Mouse (Mus musculus): ENCODE results near the gene 4921504E06Rik.

4921504E06Rik gene

DNA sequence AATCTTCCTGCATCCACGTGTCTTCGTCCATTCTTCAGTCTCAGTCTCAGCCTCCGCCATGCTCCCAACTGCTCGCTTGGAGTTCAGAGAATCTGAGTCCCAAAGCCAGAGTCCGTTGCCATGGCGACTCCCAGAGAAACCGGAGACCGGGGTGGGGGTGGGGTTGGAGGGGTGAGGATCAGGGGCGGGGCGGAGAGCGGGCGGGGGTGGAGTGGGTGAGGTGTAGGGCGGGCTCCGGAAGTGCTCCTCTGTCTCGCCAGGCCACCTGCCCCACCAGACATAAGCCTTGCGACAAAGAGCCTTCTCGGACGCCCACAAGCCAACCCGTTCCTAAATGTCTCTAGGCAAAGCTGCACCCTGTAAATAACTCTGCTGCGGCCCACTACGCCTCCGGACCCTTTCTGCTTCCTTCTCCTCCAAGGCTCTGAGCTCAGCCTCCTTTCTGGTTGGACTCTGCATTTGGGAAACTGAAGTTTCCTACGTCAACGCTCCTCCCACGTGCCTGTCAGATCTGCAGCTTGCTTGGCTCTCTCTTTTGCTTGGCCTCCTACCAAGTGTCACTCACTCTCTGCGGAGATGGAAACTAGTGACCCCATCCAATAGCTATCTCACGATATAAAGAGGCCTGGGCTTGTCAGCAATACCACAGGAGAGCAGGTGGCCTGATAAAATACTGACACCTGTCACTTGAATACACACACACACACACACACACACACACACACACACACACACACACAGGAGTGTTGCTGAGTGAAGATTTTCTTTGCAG is at the start of gene 4921504E06Rik:
TSS of gene 4921504E06Rik (minus strand) at position 94 of the 772 bp plus-strand sequence.
- DNase-seq (ENCODE audit: low read depth, low spot score), result peak; percentile 96

DNA sequence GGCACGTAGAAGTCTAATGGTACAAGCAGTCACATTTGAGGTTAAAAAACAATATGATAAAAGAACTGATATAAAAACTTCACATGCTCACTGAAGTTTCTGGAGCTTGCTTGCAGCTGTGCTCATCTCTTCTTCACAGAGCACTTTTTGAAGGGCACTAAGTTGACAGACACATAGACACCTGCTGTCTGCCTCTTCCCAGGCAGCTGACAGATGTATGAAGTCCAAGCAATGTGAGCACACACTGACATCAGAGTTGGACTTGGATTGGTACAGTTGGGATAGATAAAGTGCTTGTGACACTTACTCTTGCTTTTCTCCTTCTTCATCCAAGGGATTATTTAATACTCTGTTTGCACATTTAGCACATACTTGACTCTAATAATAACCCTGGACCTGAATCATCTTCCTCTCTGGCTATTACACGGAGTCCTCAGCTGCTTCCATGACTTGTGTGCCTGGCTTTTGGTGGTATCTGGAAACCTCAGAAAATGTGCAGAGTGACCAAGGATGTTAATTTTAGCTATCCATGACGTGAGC is 47.7 kb upstream of the 4921504E06Rik start:
- DNase-seq (ENCODE audit: low read depth, low spot score), result no peak

DNA sequence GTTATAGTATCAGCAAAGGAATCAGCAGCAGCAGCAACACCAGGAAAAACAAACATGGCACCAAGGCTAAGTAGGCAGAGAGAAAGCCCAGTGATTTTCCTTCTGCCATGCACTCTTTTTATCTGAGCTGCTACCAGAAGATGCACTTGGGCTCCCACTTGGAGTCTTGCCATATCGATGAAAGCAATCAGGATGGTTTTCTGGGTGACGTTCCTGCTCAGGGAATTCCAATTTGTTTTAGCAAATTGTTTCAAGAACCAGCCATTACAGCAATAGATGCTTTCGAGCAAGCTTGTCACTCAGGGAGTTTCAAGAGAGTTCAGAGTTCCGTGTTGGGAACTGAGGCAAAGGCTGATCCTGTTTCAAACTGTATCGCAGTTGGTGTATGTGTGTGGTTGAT is 47.1 kb upstream of the 4921504E06Rik start:
- DNase-seq (ENCODE audit: low read depth, low spot score), result no peak

DNA sequence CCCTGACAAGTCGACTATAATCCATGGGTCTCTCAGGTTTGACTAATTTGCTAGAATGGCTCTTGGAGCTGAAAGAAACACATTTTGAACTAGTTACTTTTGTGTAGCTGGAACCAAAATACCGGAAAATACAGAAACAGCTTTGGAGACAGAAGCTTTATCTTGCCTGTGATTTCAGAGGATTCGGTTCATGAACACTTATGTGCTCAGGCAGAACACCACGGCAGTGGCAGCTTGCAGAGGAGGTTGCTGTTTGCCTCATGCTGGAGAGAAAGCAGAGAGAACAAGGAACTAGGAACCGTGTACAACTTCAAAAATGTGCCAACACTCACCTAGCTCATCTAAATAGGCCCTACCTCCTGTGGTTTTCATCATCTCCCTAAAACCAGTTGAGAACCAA is 46.1 kb upstream of the 4921504E06Rik start:
- peak; percentile 65 for DNase-seq (ENCODE audit: low read depth, low spot score)

DNA sequence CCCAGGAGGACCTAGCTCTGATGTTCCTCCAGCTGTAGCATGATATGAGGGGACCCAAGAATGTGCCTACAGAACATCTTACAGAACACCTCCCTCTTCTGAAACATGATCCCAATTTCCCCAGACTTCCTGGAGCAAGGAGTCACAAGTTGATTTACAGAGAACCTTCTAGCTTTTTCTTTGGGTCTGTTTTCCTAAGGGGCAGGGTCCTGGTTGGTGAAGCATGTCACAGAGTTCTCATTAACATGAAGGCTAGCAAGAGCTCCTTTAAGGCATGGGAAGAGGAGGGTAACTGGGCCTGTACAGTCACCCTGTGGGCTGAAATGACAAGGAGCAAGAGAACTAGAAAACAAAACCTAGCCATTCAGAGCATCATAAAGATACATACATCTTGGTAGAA is 43.3 kb upstream of the 4921504E06Rik start:
- no peak for DNase-seq (ENCODE audit: low read depth, low spot score)

DNA sequence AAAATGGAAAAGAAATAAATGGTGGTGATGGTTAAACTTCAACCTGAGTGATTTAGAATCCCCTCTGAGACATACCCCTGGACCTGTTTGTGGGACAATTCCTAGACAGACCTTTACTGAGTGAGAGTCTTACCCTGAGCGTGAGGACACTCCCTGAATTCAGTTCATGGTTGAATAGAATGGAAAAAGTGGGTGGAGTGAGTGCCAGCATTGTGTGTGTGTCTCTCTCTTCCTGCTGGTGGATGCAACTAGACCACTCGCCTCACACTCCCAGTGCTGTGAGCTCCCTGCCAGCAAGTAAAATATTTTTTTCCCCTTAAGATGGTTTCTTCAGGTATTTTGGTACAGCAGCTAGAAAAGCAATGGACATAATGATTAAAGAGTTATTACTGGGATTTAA is 42.7 kb upstream of the 4921504E06Rik start:
- no peak for DNase-seq (ENCODE audit: low read depth, low spot score)

DNA sequence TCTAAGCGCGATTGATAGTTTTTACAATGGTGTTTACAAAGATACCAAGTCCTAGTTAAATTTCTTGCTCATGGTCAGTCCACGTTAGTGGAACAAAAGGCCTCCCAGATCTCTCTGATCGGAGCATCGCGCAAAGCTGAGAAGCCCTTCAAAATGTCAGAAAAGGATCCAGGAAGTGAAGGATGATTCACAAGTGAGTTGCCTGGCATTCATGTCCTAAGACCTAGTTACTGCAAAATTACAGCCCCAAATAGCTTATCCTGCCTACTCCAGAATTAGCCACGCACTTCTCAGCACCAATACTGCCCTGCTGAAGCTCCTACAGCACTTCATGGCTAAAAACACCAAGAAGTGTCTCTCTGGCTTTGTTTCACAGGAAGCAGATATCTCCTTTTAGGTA is 41.1 kb upstream of the 4921504E06Rik start:
- DNase-seq (ENCODE audit: low read depth, low spot score), result peak; percentile 50

DNA sequence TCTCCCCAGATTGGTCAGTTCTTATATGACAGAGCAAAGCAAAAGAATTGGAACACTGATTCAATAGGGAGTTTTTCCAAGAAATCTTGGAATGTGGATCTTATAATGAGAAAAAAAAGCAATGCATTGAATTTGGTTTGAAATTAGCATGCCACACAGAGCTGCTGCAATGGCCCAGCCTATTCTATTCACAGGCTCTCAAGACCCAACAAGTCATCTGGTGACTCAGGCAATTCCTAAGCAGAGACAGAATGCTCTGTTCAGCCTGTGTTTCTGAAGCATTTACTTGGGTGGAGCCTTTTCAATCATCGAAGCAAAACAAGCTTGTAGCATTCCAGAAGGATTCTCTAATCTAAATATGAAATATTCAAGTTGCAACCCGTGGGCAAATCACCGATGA is 26.1 kb upstream of the 4921504E06Rik start:
- DNase-seq (ENCODE audit: low read depth, low spot score), result peak; percentile 58

DNA sequence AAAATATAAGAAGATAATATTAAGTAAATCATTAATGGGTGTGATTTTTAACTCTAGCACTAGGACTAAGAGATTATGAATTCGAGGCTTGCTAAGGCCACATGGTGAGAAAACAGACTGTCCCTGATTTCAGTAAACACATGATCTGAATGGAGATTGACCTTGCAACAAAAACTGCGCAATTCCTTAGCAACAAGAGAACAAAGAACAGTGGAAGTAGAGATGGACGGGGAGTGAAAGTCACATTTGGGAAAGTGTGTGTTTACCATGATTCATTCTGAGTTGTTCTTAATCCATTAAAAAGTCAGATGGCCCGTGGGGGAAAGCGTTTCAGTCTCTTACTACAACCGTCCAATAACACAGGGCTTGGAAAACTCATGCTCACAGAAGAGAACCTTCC is 25.5 kb upstream of the 4921504E06Rik start:
- DNase-seq (ENCODE audit: low read depth, low spot score), result no peak

DNA sequence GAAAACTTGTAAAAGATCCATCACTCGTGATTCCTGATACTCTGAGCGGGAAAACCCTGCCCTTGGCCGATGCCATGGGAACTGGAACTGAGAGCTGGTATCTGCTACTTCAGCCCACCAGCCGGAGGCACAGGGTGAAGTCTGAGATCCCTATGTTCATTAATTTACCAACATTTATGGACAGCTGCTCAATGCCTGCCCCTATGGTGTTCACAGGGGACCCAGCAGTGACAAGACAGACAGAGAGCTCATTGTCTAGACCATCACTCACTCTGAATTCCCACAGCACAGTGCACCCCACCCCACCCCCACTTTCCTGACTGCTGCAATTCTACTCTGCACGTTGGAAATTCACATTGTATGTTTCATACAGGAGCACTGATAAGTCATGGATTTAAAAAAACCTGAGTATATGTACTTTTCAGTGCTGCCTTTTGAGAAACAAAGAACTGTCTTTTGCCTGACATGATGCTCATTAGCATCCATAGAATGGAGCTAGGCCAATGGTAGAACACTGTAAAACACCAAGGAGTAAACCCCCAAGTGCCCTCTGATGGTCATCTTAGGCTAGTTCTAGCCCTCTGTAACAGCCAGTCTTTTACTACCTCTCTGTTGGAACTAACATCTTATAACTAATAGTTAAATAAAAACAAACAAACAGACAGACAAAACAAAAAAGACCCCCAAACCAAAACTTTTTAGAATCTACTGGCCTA is 8.6 kb upstream of the 4921504E06Rik start:
- no peak for DNase-seq (ENCODE audit: low read depth, low spot score)

DNA sequence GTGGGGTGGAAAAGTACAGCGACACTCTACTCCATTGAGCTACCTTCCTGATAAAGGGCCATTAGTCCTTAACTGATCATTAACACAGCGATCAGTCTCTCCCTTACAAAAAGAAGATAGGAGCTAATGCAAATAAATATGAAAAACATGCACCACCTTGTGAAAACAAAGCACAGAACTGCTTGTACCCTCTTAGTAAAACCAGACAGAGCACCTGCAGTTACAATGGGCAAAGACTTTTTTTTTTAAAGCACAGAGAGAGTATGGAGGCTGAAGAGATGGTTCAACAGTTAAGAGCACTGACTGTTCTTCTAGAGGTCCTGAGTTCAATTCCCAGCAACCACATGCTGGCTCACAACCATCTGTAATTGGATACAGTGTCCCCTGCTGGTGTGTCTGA is 6.9 kb upstream of the 4921504E06Rik start:
- DNase-seq (ENCODE audit: low read depth, low spot score), result no peak

DNA sequence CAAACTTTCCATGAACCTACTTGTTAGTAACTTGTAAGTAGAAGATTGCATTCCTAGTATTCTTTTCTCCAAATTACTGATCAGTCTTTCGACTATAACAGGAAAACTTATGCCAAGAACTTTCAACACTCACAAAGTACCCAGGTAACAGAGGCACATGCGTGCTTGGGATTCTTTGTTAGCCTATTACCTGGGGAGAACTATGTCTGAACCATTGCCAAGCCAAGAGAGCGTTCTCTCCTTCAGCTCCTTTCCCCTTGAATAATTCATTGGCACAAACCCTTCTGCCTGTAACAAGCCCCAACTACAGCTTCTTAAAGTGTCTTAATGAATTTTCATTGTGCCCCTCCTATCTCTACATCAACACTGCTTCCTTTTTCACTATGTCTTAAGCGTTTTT is 6.4 kb upstream of the 4921504E06Rik start:
- DNase-seq (ENCODE audit: low read depth, low spot score), result no peak

DNA sequence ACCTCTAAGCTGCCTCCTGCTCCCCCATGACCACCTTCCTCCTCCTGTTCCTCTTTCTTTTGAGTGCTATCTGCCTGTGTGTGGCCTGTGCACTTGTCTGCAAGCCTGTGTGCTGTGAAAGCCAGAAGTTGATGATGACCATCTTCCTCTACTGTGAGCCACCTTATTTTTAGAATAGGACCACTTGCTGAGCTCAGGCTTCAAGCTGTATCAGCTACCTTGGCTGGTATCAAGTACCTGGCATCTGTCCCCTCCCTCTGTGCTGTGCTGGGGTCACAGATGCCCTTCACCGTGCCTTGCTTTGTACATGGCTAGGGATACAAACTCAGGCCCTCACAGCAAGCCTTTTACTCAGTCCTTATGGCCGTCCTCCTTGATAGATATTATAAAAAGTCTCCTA is 2.3 kb downstream of the 4921504E06Rik start:
- DNase-seq (ENCODE audit: low read depth, low spot score), result no peak

DNA sequence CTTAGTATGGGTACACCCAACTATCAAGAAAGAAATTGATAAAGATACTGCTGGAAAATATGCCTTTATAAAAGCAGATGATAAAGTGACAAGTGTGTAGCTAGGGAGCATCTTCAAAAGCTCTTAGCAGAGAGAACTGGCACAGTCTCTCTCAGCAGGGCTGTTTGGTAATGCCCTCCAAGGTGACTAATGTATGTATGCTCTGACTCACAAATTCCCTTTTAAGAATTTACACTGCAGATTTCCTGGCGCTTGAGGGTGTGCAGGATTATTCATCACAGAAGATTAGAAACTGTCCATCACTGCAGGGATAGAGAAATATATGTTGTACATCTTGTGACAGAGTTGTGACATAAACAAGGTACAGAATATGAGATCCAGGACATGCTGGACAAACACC is 12.8 kb downstream of the 4921504E06Rik start:
- DNase-seq (ENCODE audit: low read depth, low spot score), result peak; percentile 82

DNA sequence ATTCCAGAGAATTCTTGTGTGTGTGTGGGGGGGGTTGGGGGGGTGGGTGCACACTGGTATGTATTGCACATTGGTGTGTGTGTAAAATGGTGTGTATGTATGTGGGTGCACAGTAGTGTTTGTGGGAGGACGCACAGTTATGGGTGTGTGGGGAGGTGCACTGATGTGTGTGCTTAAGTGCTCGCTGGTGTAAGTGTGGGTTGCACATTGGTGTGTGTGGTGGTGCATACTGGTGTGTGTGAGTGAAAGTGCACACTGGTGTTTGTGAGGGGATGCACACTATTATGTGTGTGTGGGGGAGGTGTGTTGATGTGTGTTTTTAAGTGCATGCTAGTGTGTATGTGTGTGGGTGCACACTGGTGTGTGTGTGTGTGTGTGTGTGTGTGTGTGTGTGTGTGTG is 24.3 kb downstream of the 4921504E06Rik start:
- no peak for DNase-seq (ENCODE audit: low read depth, low spot score)

DNA sequence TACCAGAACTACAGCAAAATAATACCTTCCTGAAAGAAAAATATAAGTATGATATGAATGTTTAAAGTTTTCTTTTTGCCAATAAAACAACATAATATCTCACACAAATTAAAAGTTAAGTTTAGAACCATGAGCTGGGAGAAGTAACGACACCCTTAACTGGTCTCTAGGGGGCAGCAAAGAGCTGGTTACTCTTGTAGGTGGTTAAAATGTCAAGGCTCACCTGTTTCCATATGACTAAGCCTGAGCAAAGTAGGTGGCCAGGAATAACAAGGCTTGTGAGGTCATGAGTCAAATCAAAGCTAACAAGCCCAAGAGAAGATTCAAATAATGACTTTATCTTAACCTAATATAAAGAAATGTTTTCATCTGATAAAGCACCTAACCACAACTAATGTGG is 24.9 kb downstream of the 4921504E06Rik start:
- peak; percentile 85 for DNase-seq (ENCODE audit: low read depth, low spot score)

DNA sequence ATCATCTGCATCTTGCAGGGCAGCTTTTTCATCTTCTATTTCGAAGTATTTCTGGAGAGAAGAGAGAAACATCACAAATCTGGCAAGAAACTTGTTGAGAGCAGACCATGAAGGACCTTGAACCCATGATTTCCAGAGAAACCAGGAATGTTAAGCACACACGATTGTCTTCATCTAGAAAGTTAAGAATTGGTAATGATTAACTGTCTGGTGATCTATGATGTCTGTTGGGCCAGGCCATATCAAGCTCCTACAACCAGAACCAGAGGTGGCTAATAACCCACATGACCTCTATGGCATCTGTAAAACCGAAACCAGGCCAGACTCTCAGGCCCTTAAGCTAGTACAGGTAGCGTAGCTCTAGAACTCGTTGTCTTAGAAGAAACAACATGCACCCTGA is 29.6 kb downstream of the 4921504E06Rik start:
- DNase-seq (ENCODE audit: low read depth, low spot score), result no peak

DNA sequence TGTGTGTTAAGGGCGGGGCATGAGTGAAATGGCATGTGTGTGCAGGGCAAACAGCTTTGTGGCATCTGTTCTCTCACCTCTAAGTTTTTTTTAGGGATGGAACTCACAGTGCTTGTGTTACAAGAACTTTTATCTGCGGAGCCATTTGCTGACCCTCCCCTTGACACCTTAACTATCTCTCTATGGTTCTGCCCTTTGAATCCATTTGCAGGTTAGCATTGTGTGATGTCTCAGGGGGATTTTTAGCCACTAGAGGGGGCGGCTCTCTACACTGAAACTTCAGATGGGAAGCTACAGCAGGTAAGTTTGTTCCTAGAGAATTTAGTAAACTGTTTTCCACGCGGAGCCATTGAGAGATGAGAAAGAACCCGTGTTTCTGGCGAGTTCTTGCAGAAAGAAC is 32.1 kb downstream of the 4921504E06Rik start:
- DNase-seq (ENCODE audit: low read depth, low spot score), result peak; percentile 12

DNA sequence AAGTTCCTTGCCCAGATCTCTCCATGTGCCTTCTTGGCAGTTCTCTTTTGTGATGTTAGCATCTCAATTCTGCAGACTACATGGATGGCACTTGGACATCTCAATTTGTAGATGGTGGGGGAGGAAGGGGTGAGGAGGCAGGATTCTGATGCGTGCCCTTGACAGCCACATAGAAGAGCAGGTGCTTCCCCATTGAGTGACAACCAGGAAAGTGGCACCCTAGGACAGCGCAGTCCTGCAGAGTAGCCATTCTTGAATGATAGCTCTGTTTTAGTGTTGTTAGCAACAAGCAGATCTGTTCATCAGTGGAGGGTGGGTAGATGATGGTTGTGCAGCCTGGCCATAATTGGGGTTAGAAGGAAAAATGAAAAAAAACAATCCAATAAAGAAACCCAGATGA is 33.1 kb downstream of the 4921504E06Rik start:
- DNase-seq (ENCODE audit: low read depth, low spot score), result no peak

DNA sequence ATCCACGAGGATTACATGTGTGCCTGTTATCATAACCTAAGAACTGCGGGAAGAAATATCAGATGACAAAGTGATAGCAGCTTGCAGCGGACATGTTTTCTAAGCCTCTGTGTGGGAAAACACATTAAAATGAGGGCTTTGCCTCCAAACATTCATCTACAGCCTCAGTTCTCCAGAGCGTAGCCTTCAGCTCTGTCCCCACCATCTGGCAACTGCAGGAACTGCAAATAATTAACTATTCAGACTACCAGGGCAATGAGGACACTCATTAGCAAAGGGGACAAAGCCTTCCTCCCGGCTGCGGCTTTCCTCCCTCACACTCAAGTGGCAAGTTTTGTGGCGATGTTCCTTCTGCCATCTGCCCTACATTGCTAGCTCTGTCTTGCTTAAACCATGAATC is 33.9 kb downstream of the 4921504E06Rik start:
- peak; percentile 70 for DNase-seq (ENCODE audit: low read depth, low spot score)

DNA sequence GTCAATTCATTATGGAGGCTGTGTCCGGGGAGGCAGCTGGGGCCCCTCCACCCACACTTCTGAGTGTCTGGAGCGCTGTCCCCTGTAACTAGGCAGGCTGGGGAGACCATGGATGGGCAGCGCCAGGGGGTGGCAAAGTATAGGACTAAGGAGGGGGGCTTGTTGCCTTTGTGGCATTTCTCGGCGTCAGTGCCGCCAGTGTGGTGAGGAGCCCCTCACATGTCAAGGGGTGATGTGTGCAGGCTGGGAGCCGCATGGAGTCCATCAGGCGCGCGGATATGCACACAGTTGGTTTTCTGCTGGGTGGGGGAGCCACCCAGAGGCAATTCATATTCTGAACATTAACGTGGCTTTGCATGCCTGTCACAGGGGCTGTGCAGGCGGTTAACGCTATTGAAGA is 35.8 kb downstream of the 4921504E06Rik start:
- DNase-seq (ENCODE audit: low read depth, low spot score), result no peak

DNA sequence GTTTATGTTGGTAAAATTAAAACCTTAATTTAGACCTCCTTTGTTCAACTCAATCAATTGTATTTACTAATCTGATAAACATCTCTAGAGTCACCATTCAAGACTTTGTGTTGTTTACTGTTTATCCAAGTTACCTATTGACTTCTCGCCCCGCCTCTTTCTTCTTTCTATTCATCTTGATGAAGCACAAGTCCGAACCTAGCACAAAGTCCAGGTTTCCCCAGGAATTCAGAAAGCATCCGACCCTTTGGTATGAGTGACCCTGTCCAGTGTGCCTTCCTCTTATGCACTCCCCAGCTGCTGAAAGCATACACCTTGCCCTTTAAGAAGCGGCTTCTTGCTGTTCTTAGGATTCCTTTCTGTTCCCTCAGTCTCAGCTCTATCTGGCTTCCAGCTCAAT is 41.3 kb downstream of the 4921504E06Rik start:
- DNase-seq (ENCODE audit: low read depth, low spot score), result no peak

DNA sequence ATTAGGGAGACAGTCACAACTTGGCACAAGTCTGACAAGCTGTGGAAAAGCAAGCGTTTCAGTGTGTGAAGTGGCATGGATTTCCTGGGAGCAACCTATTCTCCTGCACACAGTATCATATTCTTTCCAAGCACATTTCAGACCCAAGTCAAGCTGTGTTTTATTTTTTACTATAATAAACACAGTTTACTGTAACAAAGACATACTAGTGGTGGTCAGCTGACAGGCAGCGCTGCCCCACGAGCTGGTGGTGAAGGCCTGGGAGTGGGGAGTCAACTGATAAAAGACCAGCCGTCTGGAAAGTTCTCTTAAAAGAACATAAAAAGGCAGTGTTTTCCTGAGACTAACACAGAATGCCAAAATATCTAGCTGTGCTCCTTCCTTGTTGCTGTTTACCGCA is 42.7 kb downstream of the 4921504E06Rik start:
- DNase-seq (ENCODE audit: low read depth, low spot score), result no peak

Data from brain, adult 2 months (tissue).